Mouse (Mus musculus) spleen, postnatal 10 days (tissue): ENCODE measurements around the gene Dcaf10.

Source experiments
- DNase-seq, 2 experiments: peaks; one replicate each; pipeline ENCODE4 v3.0.0; 2021 to 2022; ENCODE audit warnings: low spot score in 2 of 2

Dcaf10 gene

GRCm38 (mm10) chr4:45419051-45419450 is 77.2 kb downstream of the Dcaf10 start:
- no peak for DNase-seq

GRCm38 (mm10) chr4:45420733-45421132 is 78.8 kb downstream of the Dcaf10 start:
- DNase-seq, result no peak

GRCm38 (mm10) chr4:45421519-45422260 is 79.8 kb downstream of the Dcaf10 start:
- no peak for DNase-seq

GRCm38 (mm10) chr4:45422640-45423039 is 80.7 kb downstream of the Dcaf10 start:
- DNase-seq, result no peak

GRCm38 (mm10) chr4:45423406-45423805 is 81.5 kb downstream of the Dcaf10 start:
- no peak for DNase-seq

- DNase-seq, result peak in 1 of 2 experiments; percentile 52
These were observed 85.0 kb downstream of the Dcaf10 start for GRCm38 (mm10) chr4:45426724-45427457.
